Mouse (Mus musculus): Measurements from ENCODE around the gene Abhd2. TPM values are rescaled to one million over a fixed set of nuclear protein-coding genes. Genes with fewer than 3 reads are reported as not detected.
A peak's percentile ranks its signal among the peaks of the same experiment; 100 is the strongest.

Gene Abhd2
- polyA plus RNA-seq, 1 experiment from 2014 or later = 60.0 TPM

DNA sequence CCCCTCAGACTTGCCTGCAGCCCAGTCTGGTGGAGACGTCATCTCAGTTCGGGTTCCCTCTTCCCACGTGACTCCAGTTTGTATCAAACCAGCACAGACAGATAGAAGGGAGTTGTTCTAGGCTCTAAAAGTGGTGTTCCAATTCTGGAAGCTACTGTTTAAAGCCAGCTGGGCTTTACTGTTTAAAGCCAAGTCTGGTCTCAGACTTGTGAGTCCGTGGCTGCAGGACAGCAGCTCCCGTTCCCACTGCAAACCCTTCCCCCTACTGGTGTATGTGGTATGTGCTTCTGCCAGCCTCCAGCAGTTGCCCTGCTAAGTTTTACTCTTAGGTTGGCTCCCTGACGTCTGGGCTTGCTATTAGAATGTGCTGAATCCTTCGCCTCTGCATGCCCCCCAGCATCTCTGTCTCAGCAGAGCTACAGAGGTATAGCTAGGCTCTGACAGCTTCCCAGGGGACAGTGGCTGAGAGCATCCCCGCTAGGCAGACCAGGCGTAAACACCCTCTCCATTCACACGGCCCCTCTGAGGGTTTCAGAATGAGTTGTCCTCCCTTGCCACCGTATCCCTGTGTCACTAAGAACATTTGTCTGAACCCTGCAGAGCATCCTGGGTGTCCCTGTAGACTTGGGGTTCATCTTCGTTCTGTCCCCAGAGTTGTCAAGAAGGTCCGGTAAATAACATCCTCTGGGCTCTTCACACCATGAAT lies 74.3 kb downstream of the Abhd2 start:
- in situ Hi-C loops (cut with MboI; ENCODE audit: low pct_unique_long_range_greater_than_20kb) = loop anchor here (10.0 kb wide), 1 partner anchor 432 kb away; the partner anchor contains the start of gene Isg20
- no peak for DNase-seq (ENCODE audit: low read depth, low spot score)
- ChIA-PET CTCF (interaction anchor here (0.9 to 5.7 kb wide), 4 partner anchors 16 to 106 kb away, joined by 3 to 49 read pairs (median 5); no protein-coding TSS in a partner anchor), POLR2A (no interaction called here)
- ATAC-seq = no peak
- no peaks in the 10 kb centered on the region for H3K27me3 ChIP-seq
- no peak for TF ChIP-seq CTCF (IDR thresholded peaks at IDR 0.05)

DNA sequence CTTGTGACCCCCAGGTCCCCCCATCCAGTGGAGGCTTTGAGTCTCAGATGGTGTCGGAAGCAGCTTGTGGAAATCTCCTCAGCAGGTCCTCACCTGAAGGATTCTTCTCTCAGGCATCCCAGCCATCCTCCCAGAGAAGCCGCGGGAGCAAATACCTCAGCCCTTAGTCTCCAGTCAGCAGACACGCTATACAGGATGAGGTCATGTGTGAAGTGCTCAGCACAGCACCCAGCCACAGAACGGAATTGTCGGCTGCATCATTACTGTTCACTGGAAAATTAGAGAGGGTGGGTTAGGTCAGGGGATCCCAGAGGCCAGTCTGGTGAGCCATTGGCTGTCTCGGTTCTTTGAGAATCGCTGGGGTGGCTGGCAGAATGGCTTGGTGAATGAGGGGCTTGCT lies 75.8 kb downstream of the Abhd2 start:
- DNase-seq (ENCODE audit: low read depth, low spot score) = no peak
- ChIA-PET POLR2A (no interaction called here), CTCF (interaction anchor here (0.8 to 5.7 kb wide), 15 partner anchors 9 to 425 kb away, joined by 3 to 49 read pairs (median 4); no protein-coding TSS in a partner anchor)
- TF ChIP-seq CTCF (IDR thresholded peaks at IDR 0.05) = no peak
- peak; percentile 93 for ATAC-seq
- in situ Hi-C loops (cut with MboI; ENCODE audit: low pct_unique_long_range_greater_than_20kb) = loop anchor here (10.0 kb wide), 1 partner anchor 434 kb away; the partner anchor contains the start of gene Isg20
- no peaks in the 10 kb centered on the region for H3K27me3 ChIP-seq

DNA sequence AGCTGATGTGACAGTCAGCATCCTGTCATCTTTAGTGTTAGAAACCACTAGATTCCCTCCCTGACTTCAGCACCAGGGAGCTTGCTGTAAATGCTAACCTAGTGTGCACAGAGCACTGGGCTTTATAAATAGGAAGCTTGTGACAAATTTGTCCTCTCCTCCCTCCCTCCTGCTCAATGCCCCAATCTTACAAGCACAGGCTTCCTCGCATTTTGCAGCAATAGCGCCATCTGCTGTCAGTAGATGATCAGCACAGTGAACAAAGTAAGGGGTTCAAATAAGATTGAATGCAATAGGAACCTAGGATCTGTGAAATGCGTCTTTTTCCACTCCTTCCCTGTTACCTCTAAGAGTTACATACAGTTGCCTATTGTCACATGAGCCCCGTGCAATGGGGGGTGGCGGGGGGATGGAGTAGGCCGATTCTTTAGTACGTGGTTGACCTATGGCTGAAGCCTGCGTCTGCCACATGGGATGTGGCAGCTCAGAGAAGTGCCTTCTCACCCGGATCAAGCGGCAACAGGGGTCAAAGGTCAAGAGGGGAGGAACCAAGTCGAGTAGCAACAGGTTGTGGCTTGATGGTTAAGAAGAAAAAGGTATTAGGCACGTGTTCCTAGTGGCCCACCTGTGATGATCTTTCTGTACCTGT lies 76.9 kb downstream of the Abhd2 start:
- no peak for DNase-seq (ENCODE audit: low read depth, low spot score)
- POLR2A ChIA-PET = interaction anchor here (1.0 to 1.4 kb wide), 2 partner anchors 80 to 100 kb away, joined by 3 to 4 read pairs; no protein-coding TSS in a partner anchor
- peak; percentile 92 for TF ChIP-seq CTCF (IDR thresholded peaks at IDR 0.05)
- in situ Hi-C loops (cut with MboI; ENCODE audit: low pct_unique_long_range_greater_than_20kb) = loop anchor here (5.0 to 10.0 kb wide), 3 partner anchors 103 to 435 kb away; partner anchors contain the start of gene Isg20
- CTCF ChIA-PET = interaction anchor here (0.6 to 5.7 kb wide), 23 partner anchors 8 to 426 kb away, joined by 3 to 49 read pairs (median 4); no protein-coding TSS in a partner anchor
- ATAC-seq = peak; percentile 49
- no peaks in the 10 kb centered on the region for H3K27me3 ChIP-seq

DNA sequence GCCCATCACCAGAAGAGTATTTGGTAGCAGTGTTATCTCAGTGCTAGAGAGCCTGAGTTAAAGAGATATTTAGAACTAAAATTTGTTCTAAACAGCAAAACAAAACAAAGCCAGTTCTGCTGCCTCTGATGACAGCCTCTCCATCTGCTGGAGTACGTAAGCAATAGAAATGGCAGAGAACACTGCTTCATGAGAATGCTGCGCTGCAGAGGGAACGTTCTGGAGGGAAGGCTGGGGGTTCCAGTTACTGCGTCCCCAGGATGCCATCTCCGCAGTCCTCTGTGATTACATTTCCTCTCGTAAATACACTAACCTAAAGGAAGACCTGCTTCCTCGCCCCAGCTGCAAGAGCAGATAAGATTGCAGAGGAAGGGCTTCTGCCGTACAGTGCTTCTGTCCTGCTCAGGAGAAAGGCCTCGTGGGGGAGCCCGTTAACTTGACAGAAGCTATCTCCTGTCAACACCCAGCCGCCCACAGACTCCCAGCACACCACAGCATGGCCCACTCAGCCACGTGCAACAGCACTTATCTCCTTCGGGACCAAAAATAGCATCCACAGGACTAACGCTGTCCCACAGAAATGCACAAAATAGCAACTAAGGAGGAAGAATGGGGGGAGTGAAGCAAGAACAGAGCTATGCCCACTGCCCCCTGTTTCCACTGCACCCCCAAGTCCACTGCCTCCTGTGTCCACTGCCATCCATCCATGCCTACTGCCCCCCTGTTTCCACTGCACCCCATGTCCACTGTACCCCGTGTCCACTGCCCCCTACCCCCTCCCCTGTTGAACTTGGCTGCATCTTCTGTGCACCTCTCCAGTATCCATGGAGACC lies 85.6 kb downstream of the Abhd2 start:
- in situ Hi-C loops (cut with MboI; ENCODE audit: low pct_unique_long_range_greater_than_20kb) = no loop called here
- no peak for TF ChIP-seq CTCF (IDR thresholded peaks at IDR 0.05)
- ChIA-PET POLR2A (interaction anchor here (0.6 kb wide), 1 partner anchor 111 kb away, joined by 3 read pairs; no protein-coding TSS in a partner anchor), CTCF (interaction anchor here (1.1 to 2.4 kb wide), 3 partner anchors 9 to 218 kb away, joined by 3 to 6 read pairs (median 4); no protein-coding TSS in a partner anchor)
- ATAC-seq (no peak), DNase-seq (ENCODE audit: low read depth, low spot score) (no peak)
- no peaks in the 10 kb centered on the region for H3K27me3 ChIP-seq

DNA sequence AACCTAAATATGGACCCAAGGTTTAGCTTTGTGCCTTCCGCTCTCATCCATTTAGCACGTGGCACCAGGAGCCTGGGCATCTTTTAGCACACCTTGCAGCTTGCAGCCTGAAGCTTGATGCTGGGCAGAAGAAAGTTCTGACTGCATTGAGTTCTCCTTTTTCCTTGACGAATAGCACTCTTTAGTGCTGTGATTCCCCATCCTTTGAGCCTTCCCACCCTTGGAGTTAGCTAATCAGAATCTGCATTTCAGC lies 86.1 kb downstream of the Abhd2 start:
- no peak for TF ChIP-seq CTCF (IDR thresholded peaks at IDR 0.05)
- ChIA-PET CTCF (interaction anchor here (1.1 to 2.4 kb wide), 2 partner anchors 10 to 219 kb away, joined by 3 to 6 read pairs; no protein-coding TSS in a partner anchor), POLR2A (no interaction called here)
- no peaks in the 10 kb centered on the region for H3K27me3 ChIP-seq
- ATAC-seq (no peak), DNase-seq (ENCODE audit: low read depth, low spot score) (no peak)
- in situ Hi-C loops (cut with MboI; ENCODE audit: low pct_unique_long_range_greater_than_20kb) = no loop called here

DNA sequence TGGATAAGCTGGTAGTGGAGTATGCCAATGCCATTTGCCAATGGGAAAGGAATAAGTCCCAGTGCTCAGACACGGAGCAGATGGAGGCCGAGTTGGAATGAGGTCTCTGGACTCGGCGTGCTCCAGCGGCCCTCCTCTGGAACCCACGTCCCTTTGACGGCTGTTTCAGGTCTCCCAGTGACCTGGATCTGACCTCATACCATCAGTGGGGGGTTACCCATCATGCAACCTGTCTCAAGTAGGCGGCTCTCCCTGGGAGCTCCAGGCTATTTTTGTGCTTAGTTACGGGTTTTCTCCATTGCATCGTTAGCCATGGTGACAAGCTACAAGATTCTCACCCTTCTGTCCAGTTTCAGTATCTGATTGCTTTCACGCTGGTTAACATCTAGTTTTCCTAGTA lies 87.1 kb downstream of the Abhd2 start:
- no peaks in the 10 kb centered on the region for H3K27me3 ChIP-seq
- in situ Hi-C loops (cut with MboI; ENCODE audit: low pct_unique_long_range_greater_than_20kb) = no loop called here
- CTCF ChIA-PET = interaction anchor here (1.1 to 2.4 kb wide), 2 partner anchors 11 to 219 kb away, joined by 3 to 6 read pairs; no protein-coding TSS in a partner anchor
- DNase-seq (ENCODE audit: low read depth, low spot score) (no peak), ATAC-seq (no peak)
- no peak for TF ChIP-seq CTCF (IDR thresholded peaks at IDR 0.05)
- POLR2A ChIA-PET = interaction anchor here (0.7 kb wide), 1 partner anchor 704 kb away, joined by 5 read pairs; no protein-coding TSS in a partner anchor

DNA sequence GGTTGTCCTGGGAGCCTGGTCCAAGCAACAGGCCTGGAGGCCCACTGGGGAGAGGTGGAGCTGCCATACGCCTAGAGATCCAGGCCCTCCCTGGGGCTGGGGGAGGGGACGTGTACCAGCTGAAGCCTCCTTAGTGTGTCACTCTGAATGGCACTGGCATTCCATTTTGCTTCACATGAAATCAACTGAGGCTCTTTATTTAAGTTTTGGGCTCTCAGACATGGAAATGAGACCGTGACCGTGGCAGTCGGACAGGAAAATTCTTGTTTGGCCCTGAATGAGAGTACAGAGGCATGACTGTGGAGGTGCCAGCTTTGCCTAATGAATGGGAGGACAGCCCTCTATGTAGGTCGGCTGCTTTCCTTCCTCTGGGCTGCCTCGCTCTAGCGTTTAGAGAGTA lies 89.2 kb downstream of the Abhd2 start:
- CTCF ChIA-PET = interaction anchor here (1.1 kb wide), 1 partner anchor 10 kb away, joined by 4 read pairs; no protein-coding TSS in a partner anchor
- ATAC-seq (no peak), DNase-seq (ENCODE audit: low read depth, low spot score) (no peak)
- POLR2A ChIA-PET = no interaction called here
- in situ Hi-C loops (cut with MboI; ENCODE audit: low pct_unique_long_range_greater_than_20kb) = no loop called here
- no peak for TF ChIP-seq CTCF (IDR thresholded peaks at IDR 0.05)
- H3K27me3 ChIP-seq = no peaks in the 10 kb centered on the region

DNA sequence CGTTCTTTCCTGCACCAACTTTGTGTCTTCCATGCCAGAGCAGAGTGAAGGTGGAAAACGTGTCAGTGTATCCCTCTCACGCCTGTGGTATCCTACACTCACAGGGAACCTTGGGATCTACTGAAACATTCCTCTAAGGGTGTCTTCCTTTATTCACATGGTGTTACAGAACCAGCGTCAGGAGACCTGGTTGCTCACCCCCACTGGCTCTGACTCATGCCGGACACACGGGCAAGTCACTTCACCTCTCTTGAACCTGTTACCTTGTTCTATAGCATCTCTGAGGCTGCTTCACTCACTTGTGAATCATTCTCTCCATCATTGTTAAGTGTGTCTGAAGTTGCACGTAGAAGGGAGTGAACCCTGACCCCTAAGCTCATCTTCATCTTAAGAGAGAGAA lies 89.8 kb downstream of the Abhd2 start:
- POLR2A ChIA-PET = no interaction called here
- CTCF ChIA-PET = interaction anchor here (1.1 kb wide), 1 partner anchor 9 kb away, joined by 4 read pairs; no protein-coding TSS in a partner anchor
- ATAC-seq = peak; percentile 64
- in situ Hi-C loops (cut with MboI; ENCODE audit: low pct_unique_long_range_greater_than_20kb) = no loop called here
- no peaks in the 10 kb centered on the region for H3K27me3 ChIP-seq
- no peak for TF ChIP-seq CTCF (IDR thresholded peaks at IDR 0.05)
- no peak for DNase-seq (ENCODE audit: low read depth, low spot score)

DNA sequence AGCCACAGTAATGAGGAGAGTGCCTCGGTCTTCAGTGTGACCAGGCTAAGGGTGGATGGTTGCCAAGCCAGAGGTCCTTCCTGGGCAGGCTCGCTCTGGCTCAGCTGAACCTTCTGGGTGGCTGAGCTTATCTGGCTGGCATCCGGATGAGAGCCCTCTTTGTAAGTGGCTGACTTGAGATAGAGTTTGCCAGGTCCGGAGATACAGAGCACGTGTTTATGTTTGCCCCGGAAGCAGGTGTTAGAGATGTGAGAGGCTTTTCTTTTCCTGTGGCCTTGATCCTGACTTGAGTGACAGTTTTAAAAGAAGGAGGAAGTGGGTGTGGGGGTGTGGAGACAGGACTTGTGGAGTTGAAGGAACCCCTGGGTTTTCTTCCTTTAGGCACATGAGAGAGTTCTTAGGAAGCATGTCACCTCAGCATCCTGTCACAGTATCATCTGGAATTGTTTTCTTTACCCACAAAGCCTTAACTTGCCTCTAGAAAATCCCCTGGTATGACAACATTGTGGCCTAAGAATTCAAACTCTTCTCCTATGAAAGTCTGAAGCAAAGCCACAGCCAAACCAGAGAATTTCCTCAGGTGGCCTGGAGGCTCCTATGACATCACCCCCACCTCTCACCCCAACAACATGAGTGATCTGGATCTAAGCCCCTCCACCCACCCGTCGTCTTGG lies 90.5 kb downstream of the Abhd2 start:
- in situ Hi-C loops (cut with MboI; ENCODE audit: low pct_unique_long_range_greater_than_20kb) = no loop called here
- no peak for DNase-seq (ENCODE audit: low read depth, low spot score)
- ATAC-seq = peak; percentile 63
- no peaks in the 10 kb centered on the region for H3K27me3 ChIP-seq
- ChIA-PET POLR2A (interaction anchor here (1.2 kb wide), 1 partner anchor 215 kb away, joined by 5 read pairs; no protein-coding TSS in a partner anchor), CTCF (no interaction called here)
- TF ChIP-seq CTCF (IDR thresholded peaks at IDR 0.05) = no peak

DNA sequence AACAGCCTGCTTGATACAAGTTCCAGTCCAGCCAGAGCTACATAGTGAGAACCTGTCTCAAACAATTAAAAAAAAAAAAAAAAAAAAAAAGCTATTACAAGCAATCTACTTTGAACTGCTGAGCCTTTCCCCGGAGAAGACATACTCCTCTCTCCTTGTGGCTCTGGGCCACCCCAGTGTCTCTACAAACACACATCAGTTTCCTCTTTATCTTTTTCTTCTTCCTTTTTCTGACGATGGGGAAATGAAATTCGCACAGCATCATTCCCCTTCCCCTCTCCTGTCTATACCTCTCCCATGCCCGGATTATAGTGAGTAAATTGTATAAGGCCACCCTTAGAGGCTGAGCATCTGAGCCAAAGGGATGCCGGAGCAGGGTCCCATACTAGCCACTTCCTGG lies 95.7 kb downstream of the Abhd2 start:
- no peak for TF ChIP-seq CTCF (IDR thresholded peaks at IDR 0.05)
- in situ Hi-C loops (cut with MboI; ENCODE audit: low pct_unique_long_range_greater_than_20kb) = no loop called here
- ATAC-seq (no peak), DNase-seq (ENCODE audit: low read depth, low spot score) (no peak)
- H3K27me3 ChIP-seq = no peaks in the 10 kb centered on the region
- ChIA-PET POLR2A (no interaction called here), CTCF (no interaction called here)
